Mouse (Mus musculus) intestine, embryonic 16.5 days (tissue): ENCODE results near the gene Slit2. TPM values are rescaled to one million over a fixed set of nuclear protein-coding genes. Genes with fewer than 3 reads are reported as not detected.
A peak's percentile ranks its signal among the peaks of the same experiment; 100 is the strongest.

Experiments
- ATAC-seq: fragments of 200-750 bp; cut with Nextera tagmentation; 2 replicates; pipeline ENCODE4 v1.8.0; 2017; ENCODE audit warnings: moderate TSS enrichment, moderate library complexity
- H3K27ac ChIP-seq: fragments of 300-500 bp; sonication (generic); 2 replicates; pipeline ENCODE4 v1.5.1; 2014; ENCODE audit warnings: mild to moderate bottlenecking, low read length
- H3K27me3 ChIP-seq: fragments of 300-500 bp; sonication (generic); replicated peaks from 2 replicates; pipeline ENCODE4 v1.6.1; 2014; ENCODE audit warnings: low read length, control low read depth, mixed read lengths; ENCODE audit not compliant: control insufficient read depth, insufficient read depth
- H3K36me3 ChIP-seq: fragments of 300-500 bp; sonication (generic); 2 replicates; pipeline ENCODE4 v1.6.1; 2014; ENCODE audit warnings: low read length, control low read depth; ENCODE audit not compliant: control insufficient read depth, insufficient read depth
- H3K4me1 ChIP-seq: fragments of 300-500 bp; sonication (generic); 2 replicates; pipeline ENCODE4 v1.6.1; 2014; ENCODE audit warnings: low read length, control low read depth, mixed read lengths; ENCODE audit not compliant: control insufficient read depth, insufficient read depth
- H3K4me2 ChIP-seq: fragments of 300-500 bp; sonication (generic); 2 replicates; pipeline ENCODE4 v1.6.1; 2014; ENCODE audit warnings: low read depth, low read length, control low read depth
- H3K4me3 ChIP-seq: fragments of 300-500 bp; sonication (generic); 2 replicates; pipeline ENCODE4 v1.5.1; 2014; ENCODE audit warnings: mild to moderate bottlenecking, low read length
- H3K9ac ChIP-seq: fragments of 300-500 bp; sonication (generic); 2 replicates; pipeline ENCODE4 v1.6.1; 2014; ENCODE audit warnings: low read depth, low read length
- H3K9me3 ChIP-seq: fragments of 300-500 bp; sonication (generic); 2 replicates; pipeline ENCODE4 v1.6.1; 2016; ENCODE audit warnings: low read length, control low read depth; ENCODE audit not compliant: control insufficient read depth
- WGBS: fragments of 180-500 bp; shearing (Covaris S2); extraction: QIAGEN DNeasy Blood & Tissue Kit; methylation state at CpG from one replicate; pipeline ENCODE4 v1.1.7; 2014; 5-methylcytosine and 5-hydroxymethylcytosine counted together
- polyA plus RNA-seq: library from polyadenylated mRNA; unstranded; fragments of >200 nt; fragmentation: Nextera tagmentation; extraction: Ambion mirVana; gene quantifications from 2 replicates; pipeline ENCODE4 v1.2.1, GENCODE M21; 2015

The Slit2 gene
- polyA plus RNA-seq, 1 experiment from 2014 or later: 11.6 TPM

DNA sequence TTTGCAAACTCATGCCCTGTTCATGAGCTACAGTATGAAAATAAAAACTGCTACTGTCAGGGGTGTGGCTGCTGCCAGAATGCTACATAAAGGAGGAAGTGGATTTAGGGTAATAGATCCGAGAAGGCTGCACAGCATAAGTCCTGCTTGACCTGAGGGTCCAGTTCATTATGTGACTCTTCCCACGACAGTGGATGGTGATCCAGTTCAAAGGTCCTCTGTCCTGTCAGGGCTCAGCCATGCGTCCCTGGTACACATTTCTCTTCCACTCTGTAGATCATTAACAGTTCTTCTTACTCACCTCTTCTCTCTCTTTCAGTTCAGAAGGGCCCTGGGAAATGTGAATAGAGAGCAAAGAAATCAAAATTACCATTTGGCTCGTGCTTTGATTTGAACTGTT is 265.4 kb downstream of the Slit2 start:
- no peaks in the 10 kb centered on the region for H3K9me3 ChIP-seq
- no peaks in the 10 kb centered on the region for H3K4me1 ChIP-seq
- H3K27me3 ChIP-seq: no peaks in the 10 kb centered on the region
- 60% methylated on average over 4 of the region's 4 CpGs for WGBS
- H3K36me3 ChIP-seq: no peaks in the 10 kb centered on the region
- H3K9ac ChIP-seq: no peak overlapping the region
- ATAC-seq: peak; percentile 74
- no peak overlapping the region for H3K4me3 ChIP-seq
- no peak overlapping the region for H3K27ac ChIP-seq
- no peak overlapping the region for H3K4me2 ChIP-seq

DNA sequence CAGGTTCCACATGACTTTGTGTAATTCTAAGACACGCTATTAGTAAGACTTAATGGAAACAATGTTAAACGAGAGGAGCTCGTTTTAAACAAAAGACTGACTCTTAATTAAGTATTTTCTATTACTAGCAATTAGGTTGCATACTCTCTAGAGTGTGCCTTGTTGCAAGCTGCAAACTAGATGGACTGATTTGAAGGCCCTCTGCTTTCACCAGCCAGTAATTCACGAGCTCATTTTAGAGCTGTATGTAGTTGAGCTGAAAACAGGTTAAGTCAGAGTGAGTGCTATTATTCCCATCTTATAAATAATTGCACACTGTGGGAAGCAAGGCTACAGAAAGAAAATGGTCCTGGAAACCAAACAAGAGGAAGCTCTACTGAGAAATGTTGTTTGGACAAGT is 294.6 kb downstream of the Slit2 start:
- no peak overlapping the region for H3K27ac ChIP-seq
- no peaks in the 10 kb centered on the region for H3K36me3 ChIP-seq
- H3K9me3 ChIP-seq: no peaks in the 10 kb centered on the region
- no peak for ATAC-seq
- H3K4me1 ChIP-seq: no peaks in the 10 kb centered on the region
- H3K9ac ChIP-seq: no peak overlapping the region
- 80% methylated on average over 4 of the region's 4 CpGs for WGBS
- no peak overlapping the region for H3K4me2 ChIP-seq
- no peaks in the 10 kb centered on the region for H3K27me3 ChIP-seq
- H3K4me3 ChIP-seq: no peak overlapping the region

DNA sequence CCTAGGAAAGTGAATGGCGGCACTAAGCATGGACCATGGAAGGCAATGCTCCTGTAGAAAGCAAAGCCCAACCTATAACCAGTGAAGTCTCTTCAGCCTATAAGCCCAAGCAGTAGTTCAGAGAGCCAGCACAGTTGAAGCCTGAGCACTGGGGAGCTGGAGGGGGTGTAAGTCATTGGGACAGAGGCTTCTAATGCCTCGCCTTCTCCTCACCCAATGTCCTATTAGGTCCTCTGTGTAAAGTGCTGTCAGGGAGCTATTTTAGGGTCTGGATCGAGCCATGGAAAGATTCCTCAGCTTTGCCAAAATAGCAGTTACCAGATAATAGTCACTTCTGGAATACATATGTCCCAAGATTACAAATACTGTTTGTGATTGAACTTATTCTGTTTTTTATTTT is 318.2 kb downstream of the Slit2 start:
- Histone ChIP-seq H3K27ac (no peak overlapping the region), H3K9me3 (no peaks in the 10 kb centered on the region), H3K9ac (no peak overlapping the region), H3K4me1 (no peaks in the 10 kb centered on the region), H3K4me3 (no peak overlapping the region), H3K27me3 (no peaks in the 10 kb centered on the region), H3K4me2 (no peak overlapping the region), H3K36me3 (no peaks in the 10 kb centered on the region)
- 89% methylated on average over 3 of the region's 3 CpGs for WGBS
- ATAC-seq: no peak

DNA sequence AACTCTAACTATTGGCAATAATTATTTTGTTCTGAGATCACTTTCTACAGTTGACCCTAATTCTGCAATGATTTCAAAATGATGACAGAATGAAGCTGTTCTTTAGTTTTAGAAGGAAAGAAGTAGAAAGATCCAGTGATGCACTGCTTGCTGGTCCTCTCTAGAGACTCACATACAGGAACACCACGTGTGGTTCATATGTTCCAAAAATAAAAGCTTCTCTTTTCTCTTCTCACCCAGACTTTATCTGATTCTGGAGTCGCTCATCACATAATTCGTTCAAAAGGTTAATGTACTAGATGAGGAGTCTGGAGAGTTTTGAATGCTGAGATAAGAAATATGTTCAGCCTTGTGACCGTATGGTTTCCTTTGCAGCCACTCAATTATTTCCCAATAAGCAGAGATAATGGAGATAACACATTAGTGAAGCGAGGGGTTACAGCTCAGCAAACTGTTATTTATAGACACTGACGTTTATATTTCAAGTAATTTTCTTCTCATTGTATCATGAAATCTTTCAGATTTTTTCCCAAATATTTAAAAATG is 332.2 kb downstream of the Slit2 start:
- Histone ChIP-seq H3K4me3 (no peak overlapping the region), H3K4me2 (no peak overlapping the region), H3K4me1 (no peaks in the 10 kb centered on the region), H3K27ac (no peak overlapping the region), H3K36me3 (no peaks in the 10 kb centered on the region), H3K27me3 (no peaks in the 10 kb centered on the region), H3K9ac (no peak overlapping the region), H3K9me3 (no peaks in the 10 kb centered on the region)
- no peak for ATAC-seq
- WGBS: 68% methylated on average over 6 of the region's 6 CpGs

DNA sequence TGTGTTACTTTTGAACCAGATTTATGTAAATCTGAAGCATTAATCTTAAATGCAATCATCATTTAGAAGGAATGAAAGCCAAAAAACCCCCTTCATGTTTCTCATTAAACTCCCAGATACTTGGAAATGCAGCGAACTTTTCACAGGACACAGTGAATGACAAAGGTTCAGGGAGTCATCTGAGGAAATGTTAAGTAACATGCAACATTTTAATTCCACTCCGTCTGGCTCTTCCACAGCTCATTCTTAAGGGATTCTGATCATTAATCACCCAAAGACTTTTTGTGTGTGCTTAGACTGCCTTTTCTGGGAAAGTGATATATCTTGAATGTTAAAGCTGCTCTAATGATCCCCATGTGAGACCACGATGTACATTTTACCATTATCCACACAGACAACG is 337.7 kb downstream of the Slit2 start:
- Histone ChIP-seq H3K9me3 (no peaks in the 10 kb centered on the region), H3K9ac (no peak overlapping the region), H3K4me2 (no peak overlapping the region), H3K4me1 (no peaks in the 10 kb centered on the region), H3K27me3 (no peaks in the 10 kb centered on the region), H3K36me3 (no peaks in the 10 kb centered on the region), H3K27ac (no peak overlapping the region), H3K4me3 (no peak overlapping the region)
- WGBS: 60% methylated on average over 4 of the region's 4 CpGs
- no peak for ATAC-seq

DNA sequence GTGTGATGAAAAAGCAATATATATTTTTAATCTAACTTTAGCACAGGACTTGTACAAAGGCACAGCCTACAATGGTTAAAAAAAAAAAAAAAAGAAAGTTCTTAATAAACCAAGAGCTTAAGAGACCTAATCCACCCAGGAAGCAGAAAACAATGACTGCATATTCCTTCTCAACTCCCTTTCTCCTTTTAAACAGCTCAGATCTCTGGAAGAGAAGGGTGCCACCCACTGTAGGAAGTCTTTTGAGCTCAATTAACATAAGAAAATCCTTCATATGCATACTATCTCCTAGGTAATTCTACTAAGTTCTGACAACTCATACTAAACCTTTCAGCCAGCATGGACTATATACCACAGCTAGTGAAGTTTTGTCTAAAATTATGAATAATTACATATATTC is 343.3 kb downstream of the Slit2 start:
- Histone ChIP-seq H3K9ac (no peak overlapping the region), H3K27ac (no peak overlapping the region), H3K4me3 (no peak overlapping the region), H3K36me3 (no peaks in the 10 kb centered on the region), H3K4me1 (no peaks in the 10 kb centered on the region), H3K4me2 (no peak overlapping the region), H3K27me3 (no peaks in the 10 kb centered on the region), H3K9me3 (no peaks in the 10 kb centered on the region)
- ATAC-seq: no peak

DNA sequence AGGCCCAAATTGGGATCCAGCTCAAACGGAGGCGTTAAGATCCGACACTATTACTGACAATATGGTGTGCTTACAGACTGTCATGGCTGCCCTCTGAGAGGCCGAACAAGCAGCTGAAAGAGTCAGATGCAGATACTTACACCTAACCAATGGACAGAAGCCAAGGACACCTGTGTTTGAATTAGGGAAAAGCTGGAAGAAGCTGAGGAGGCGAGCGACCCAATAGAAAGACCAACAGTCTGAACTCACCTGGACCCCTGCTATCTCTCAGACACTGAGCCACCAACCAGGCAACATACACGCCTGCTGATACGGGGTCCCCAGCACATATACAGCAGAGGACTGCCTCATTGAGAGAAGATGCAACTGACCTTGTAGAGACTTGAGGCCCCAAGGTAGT is 344.7 kb downstream of the Slit2 start, which contains the start of gene 5730480H06Rik:
Gene 5730480H06Rik, plus strand, starts transcription at position 301 of the 400 bp plus-strand sequence.
- Histone ChIP-seq H3K27me3 (no peaks in the 10 kb centered on the region), H3K4me3 (no peak within 1 kb of the TSS), H3K27ac (no peak within 1 kb of the TSS), H3K36me3 (no peaks in the 10 kb centered on the region), H3K4me1 (no peaks in the 10 kb centered on the region), H3K9ac (no peak within 1 kb of the TSS), H3K4me2 (no peak within 1 kb of the TSS), H3K9me3 (no peaks in the 10 kb centered on the region)
- ATAC-seq: no peak
- WGBS: 93% methylated on average over 8 of the region's 8 CpGs

DNA sequence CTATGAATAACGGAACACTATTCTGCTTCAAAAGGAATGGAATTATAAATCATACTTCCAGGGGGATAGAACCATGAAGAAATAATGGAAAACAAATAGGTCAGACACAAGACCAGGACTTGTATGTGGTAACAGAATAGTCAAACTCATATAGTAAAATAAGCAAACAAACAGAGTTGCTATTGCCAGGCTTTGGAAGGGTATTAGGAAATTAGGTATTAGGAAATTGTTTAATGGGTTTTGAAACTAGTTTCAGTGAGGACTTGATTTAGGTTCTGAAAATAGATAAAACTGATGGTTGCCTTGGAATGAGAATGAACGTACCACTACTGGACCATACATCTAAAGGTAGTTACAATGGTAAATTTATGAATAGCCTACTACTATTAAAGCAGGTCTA is 346.8 kb downstream of the Slit2 start:
- H3K9ac ChIP-seq: no peak overlapping the region
- no peaks in the 10 kb centered on the region for H3K36me3 ChIP-seq
- no peak overlapping the region for H3K4me2 ChIP-seq
- no peak overlapping the region for H3K27ac ChIP-seq
- H3K4me1 ChIP-seq: no peaks in the 10 kb centered on the region
- ATAC-seq: no peak
- 90% methylated on average over 2 of the region's 2 CpGs for WGBS
- no peak overlapping the region for H3K4me3 ChIP-seq
- no peaks in the 10 kb centered on the region for H3K27me3 ChIP-seq
- H3K9me3 ChIP-seq: no peaks in the 10 kb centered on the region

DNA sequence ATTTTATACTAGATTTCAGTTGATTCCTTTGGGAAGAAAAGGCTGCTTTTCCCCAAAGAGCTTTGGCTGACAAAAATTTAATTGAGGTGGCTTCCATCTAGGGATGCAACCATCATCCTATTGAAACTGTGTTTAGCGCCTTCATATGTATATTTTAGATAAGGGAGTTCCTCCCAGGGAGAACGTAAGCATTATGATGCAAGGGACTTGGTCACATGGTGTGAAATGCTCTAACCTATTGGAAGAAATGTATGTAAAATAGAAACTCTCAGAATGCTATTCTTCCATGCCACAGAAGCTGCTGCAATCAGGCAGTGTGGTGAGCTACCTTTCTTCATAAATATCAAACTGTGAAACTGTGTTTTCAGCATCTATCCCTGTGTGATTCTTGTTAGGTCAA is 347.9 kb downstream of the Slit2 start:
- Histone ChIP-seq H3K4me1 (no peaks in the 10 kb centered on the region), H3K9me3 (no peaks in the 10 kb centered on the region), H3K4me3 (no peak overlapping the region), H3K27ac (no peak overlapping the region), H3K9ac (no peak overlapping the region), H3K27me3 (no peaks in the 10 kb centered on the region), H3K4me2 (no peak overlapping the region), H3K36me3 (no peaks in the 10 kb centered on the region)
- WGBS: 85% methylated on average over 2 of the region's 2 CpGs
- ATAC-seq: no peak

DNA sequence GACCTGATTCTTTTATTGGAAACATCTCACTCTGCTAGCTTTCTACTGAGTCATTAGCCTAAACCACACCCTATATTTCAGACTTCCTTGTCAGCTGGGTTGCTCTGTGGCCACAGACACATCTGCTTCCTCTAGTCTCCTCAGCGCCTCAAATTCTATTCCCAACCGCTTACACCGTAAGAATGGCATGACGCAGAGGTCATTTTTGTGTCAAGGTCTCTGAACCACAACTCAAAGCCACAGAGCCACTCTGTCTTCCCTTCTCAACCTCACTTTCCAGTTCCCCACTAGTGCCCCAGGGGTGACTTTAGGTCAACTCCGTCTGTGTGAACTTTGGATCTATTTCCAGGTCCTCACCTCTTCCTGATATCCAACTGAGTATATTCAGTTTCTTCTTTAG is 348.5 kb downstream of the Slit2 start:
- 59% methylated on average over 5 of the region's 5 CpGs for WGBS
- Histone ChIP-seq H3K4me3 (no peak overlapping the region), H3K4me1 (no peaks in the 10 kb centered on the region), H3K4me2 (no peak overlapping the region), H3K27ac (no peak overlapping the region), H3K27me3 (no peaks in the 10 kb centered on the region), H3K9ac (no peak overlapping the region), H3K36me3 (no peaks in the 10 kb centered on the region), H3K9me3 (no peaks in the 10 kb centered on the region)
- ATAC-seq: no peak
